Mouse (Mus musculus) liver, embryonic 13.5 days (tissue): ENCODE data around the gene Mpz. TPM values are rescaled to one million over a fixed set of nuclear protein-coding genes. Genes with fewer than 3 reads are reported as not detected.

Experiments used
- ATAC-seq: fragments of 200-750 bp; cut with Nextera tagmentation; 2 replicates; pipeline ENCODE4 v1.8.0; 2017; ENCODE audit warnings: low read depth, mild to moderate bottlenecking, moderate number of reproducible peaks, moderate library complexity
- DNase-seq: peaks from one replicate; pipeline ENCODE4 v3.0.0; 2022
- H3K27ac ChIP-seq: fragments of 300-500 bp; sonication (generic); 2 replicates; pipeline ENCODE4 v1.5.1; 2015; ENCODE audit warnings: moderate library complexity, mild to moderate bottlenecking, inconsistent platforms
- H3K27me3 ChIP-seq: fragments of 300-500 bp; sonication (generic); 2 replicates; pipeline ENCODE4 v1.6.1; 2015; ENCODE audit warnings: mild to moderate bottlenecking, inconsistent platforms
- H3K36me3 ChIP-seq: fragments of 300-500 bp; sonication (generic); 2 replicates; pipeline ENCODE4 v1.6.1; 2015; ENCODE audit warnings: mild to moderate bottlenecking, inconsistent platforms
- H3K4me1 ChIP-seq: fragments of 300-500 bp; sonication (generic); replicated peaks from 2 replicates; pipeline ENCODE4 v1.6.1; 2015; ENCODE audit warnings: inconsistent platforms
- H3K4me2 ChIP-seq: fragments of 300-500 bp; sonication (generic); 2 replicates; pipeline ENCODE4 v1.6.1; 2015; ENCODE audit warnings: inconsistent platforms, mild to moderate bottlenecking, moderate library complexity
- H3K4me3 ChIP-seq: fragments of 300-500 bp; sonication (generic); replicated peaks from 2 replicates; pipeline ENCODE4 v1.5.1; 2015; ENCODE audit warnings: mild to moderate bottlenecking, inconsistent platforms
- H3K9ac ChIP-seq: fragments of 300-500 bp; sonication (generic); 2 replicates; pipeline ENCODE4 v1.6.1; 2015; ENCODE audit warnings: mild to moderate bottlenecking, inconsistent platforms
- H3K9me3 ChIP-seq: fragments of 300-500 bp; sonication (generic); replicated peaks from 2 replicates; pipeline ENCODE4 v1.6.1; 2016; ENCODE audit warnings: inconsistent platforms
- WGBS: fragments of 180-500 bp; shearing (Covaris S2); methylation state at CpG from one replicate; pipeline ENCODE4 v1.1.7; 2015; ENCODE audit not compliant: insufficient replicate concordance; 5-methylcytosine and 5-hydroxymethylcytosine counted together
- polyA plus RNA-seq: library from polyadenylated mRNA; unstranded; fragments of >200 nt; fragmentation: Nextera tagmentation; extraction: Ambion mirVana; gene quantifications from 2 replicates; pipeline ENCODE4 v1.2.1, GENCODE M21; 2015

The Mpz gene
- polyA plus RNA-seq, 1 experiment from 2014 or later, result not detected

DNA sequence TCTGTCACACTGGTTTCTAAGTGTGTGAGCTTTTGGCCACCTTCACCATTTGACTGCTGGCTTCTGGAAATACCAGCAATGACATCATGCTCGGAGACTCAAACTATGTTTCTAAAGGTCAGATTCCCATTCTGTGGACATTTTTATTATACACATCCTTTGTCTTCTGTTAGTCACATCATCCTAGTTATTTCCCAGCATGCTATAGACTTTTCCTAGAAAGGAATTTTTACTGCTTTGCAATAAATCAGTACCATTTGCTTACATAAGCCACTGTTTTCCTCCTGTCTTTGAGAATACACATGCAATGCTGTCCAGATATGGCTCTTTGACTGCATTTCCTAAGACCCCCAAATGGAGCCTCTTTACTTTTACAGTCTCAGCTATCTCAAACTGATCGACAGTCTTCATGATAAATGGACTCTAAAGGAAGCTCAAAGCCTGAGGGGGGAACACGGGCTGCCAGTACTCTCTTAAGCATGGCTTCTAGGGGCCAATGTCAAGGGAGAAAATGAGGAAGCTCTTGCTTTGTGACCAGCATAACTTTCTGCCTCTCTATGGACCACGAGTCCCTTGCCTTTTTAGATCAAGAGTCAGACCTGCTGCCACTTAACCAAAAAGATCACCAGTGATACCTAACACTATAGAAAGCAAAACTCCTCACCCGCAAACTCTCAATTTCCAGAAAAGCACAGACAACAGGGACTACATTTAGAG, 15.3 kb downstream of the Mpz start:
- H3K27me3 ChIP-seq, result peaks cover 14% of the 10 kb centered on the region
- H3K9me3 ChIP-seq, result no peaks in the 10 kb centered on the region
- H3K36me3 ChIP-seq, result no peaks in the 10 kb centered on the region
- 27% methylated on average over 5 of the region's 5 CpGs for WGBS
- DNase-seq (no peak), ATAC-seq (no peak)
- no peak overlapping the region for H3K27ac ChIP-seq
- no peak overlapping the region for H3K4me2 ChIP-seq
- H3K4me3 ChIP-seq, result no peak overlapping the region
- H3K4me1 ChIP-seq, result 0 out of 2 replicates have a peak, but pooled peaks cover 4% of the 10 kb centered on the region
- no peak overlapping the region for H3K9ac ChIP-seq

DNA sequence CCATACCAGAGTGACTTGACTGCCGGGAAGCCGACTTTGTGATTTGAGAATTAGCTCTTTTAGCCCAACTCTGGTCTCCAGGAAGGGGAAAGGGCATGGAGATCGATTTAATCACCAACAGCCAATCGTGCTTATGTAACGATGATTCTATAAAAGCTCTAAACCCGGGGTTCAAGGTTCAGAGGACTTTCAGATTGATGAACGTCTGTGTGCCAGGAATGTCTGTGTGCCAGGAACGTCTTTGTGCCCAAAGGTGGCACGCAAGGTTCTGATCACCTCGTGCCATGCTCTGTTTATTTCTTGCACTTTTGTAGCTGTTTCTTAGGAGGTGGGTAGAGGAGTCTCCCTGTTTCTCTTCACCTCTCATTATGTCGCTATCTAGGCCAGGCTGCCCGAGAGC, 18.4 kb downstream of the Mpz start:
- DNase-seq (no peak), ATAC-seq (no peak)
- Histone ChIP-seq H3K4me3 (no peak overlapping the region), H3K9me3 (no peaks in the 10 kb centered on the region), H3K9ac (no peak overlapping the region), H3K36me3 (no peaks in the 10 kb centered on the region), H3K4me1 (no peaks in the 10 kb centered on the region), H3K27ac (no peak overlapping the region), H3K27me3 (peaks cover 4% of the 10 kb centered on the region; the same call in 1 of the 2 replicates), H3K4me2 (no peak overlapping the region)
- WGBS, result 69% methylated on average over 12 of the region's 12 CpGs

DNA sequence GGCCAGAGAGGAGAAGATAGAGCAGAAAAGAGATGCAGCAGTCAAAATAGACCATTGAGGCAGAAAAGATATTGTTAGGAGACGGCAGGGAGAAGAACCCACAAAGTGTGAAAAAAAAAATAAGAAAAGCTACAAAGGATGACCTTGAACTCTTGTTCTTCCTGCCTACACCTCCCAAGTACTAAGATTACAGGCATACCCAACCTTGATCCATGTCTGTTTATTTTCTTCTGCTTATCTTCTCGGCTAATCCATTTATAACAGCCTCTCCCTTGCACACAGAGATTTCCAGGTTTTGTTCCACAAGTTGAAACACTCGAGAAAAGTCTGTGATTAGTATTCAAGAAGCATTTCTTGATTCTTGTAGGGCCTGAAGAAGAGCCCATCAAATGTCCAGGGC, 19.4 kb downstream of the Mpz start:
- Histone ChIP-seq H3K27me3 (peaks cover 4% of the 10 kb centered on the region; the same call in 1 of the 2 replicates), H3K9me3 (no peaks in the 10 kb centered on the region), H3K9ac (no peak overlapping the region), H3K4me3 (no peak overlapping the region), H3K4me2 (no peak overlapping the region), H3K36me3 (no peaks in the 10 kb centered on the region), H3K4me1 (no peaks in the 10 kb centered on the region), H3K27ac (no peak overlapping the region)
- DNase-seq (no peak), ATAC-seq (no peak)
- 43% methylated on average over 3 of the region's 3 CpGs for WGBS

DNA sequence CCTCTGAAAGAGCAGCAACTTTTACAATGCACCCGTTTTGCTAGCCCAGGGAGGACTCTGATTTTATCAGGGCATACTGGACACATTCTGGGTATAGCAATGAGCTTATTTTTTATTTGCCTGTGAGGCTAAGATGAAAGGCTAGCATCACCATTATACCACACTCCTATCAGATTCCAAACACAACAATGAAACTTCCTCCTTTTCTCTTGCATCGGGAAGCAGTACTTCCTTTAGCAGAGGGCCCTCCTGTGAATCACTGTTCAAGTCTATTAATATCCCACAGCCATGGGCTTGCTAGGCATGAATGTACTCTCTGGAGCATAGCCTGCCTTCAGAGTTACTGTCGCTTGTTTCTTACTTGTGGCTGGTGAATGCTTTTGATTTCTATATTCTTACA, 20.6 kb downstream of the Mpz start:
- H3K9ac ChIP-seq, result no peak overlapping the region
- H3K4me3 ChIP-seq, result no peak overlapping the region
- H3K36me3 ChIP-seq, result no peaks in the 10 kb centered on the region
- DNase-seq, result no peak
- H3K9me3 ChIP-seq, result no peaks in the 10 kb centered on the region
- H3K4me2 ChIP-seq, result no peak overlapping the region
- H3K27ac ChIP-seq, result no peak overlapping the region
- no peaks in the 10 kb centered on the region for H3K4me1 ChIP-seq
- H3K27me3 ChIP-seq, result peaks cover 7% of the 10 kb centered on the region; the same call in 1 of the 2 replicates
- 20% methylated on average over 3 of the region's 3 CpGs for WGBS
- no peak for ATAC-seq

DNA sequence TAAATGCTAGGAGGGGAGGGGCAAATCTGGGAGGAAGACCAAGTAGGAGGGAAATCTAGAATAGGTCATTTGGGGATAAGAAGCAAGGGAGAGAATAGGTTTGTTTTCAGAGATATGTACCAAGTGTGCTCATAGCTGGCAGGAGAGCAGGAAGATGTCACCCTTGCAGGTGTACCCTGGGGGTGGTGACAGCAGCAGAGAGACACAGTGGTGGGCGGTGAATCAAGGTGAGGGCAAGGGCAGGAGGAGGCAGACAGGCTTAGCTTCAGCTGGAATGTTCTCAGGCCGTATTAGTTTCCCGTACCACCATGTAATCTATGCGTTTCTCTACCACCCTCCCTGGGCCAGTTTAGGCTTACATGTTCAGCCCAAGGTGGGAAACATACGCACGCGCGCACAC, 22.3 kb downstream of the Mpz start:
- Histone ChIP-seq H3K4me3 (no peak overlapping the region), H3K4me1 (no peaks in the 10 kb centered on the region), H3K4me2 (no peak overlapping the region), H3K9ac (no peak overlapping the region), H3K27ac (no peak overlapping the region), H3K27me3 (peaks cover 7% of the 10 kb centered on the region; the same call in 1 of the 2 replicates), H3K36me3 (no peaks in the 10 kb centered on the region), H3K9me3 (no peaks in the 10 kb centered on the region)
- ATAC-seq (no peak), DNase-seq (no peak)
- WGBS, result 83% methylated on average over 8 of the region's 8 CpGs

DNA sequence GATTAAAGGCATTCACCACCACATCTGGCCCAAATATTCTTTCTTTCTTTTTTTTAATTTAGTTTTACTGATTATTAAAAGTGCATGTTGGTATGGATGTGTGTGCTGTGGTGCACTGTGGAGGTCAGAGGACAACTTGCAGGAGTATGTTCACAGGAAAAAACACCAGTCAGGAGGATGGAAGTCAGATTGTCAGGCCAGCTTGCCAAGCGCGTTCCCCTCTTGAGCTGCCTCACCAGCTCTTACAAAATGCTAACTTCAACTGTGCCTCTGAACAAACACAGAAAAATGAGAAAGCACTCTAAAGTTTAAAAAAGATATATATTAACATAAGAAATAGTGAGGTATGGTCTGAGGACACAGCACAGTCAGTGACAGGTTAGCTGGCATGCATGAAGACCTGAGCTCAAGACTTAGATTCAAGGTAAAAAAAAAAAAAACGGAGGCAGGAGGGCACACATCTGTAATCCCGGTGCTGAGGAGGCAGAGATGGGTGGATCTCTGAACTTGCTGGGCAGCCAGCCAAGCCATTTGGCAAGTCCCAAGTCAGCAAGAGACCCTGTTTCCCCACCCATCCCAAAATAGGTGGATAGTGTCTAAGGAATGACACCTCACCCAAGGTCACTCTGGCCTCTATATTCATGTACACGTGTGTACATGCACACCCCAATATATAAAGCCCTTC, 29.1 kb downstream of the Mpz start:
- Histone ChIP-seq H3K4me2 (no peak overlapping the region), H3K27ac (no peak overlapping the region)

DNA sequence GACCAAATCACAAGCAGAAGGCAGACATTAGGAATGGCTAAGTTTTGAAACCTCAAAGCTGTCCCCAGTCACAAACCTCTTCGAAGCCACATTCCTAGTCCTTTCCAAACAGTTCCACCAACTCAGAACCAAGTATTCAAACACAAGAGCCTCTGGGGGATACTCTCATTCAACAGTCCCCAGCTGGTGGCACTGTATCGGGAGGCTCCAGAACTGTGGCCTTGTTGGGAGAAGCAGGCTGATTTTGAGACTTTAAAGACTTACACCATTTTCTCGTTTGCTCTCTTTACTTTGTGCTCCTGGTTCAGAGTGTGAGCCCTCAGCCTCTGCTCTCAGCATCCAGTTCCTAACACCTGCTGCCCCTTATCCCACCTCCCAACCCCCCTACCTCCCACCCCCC, 32.5 kb downstream of the Mpz start:
- H3K4me3 ChIP-seq, result no peak overlapping the region
- no peaks in the 10 kb centered on the region for H3K36me3 ChIP-seq
- H3K27ac ChIP-seq, result no peak overlapping the region
- no peak overlapping the region for H3K9ac ChIP-seq
- H3K4me2 ChIP-seq, result no peak overlapping the region
- H3K4me1 ChIP-seq, result no peaks in the 10 kb centered on the region
- H3K9me3 ChIP-seq, result no peaks in the 10 kb centered on the region
- 82% methylated on average over 3 of the region's 3 CpGs for WGBS
- DNase-seq, result no peak
- ATAC-seq, result no peak
- H3K27me3 ChIP-seq, result peaks cover 4% of the 10 kb centered on the region; the same call in 1 of the 2 replicates

More for the DNA sequence above, 29.1 kb downstream of the Mpz start:
- ATAC-seq, result no peak
- WGBS, result 64% methylated on average over 5 of the region's 5 CpGs
- no peak for DNase-seq
- no peak overlapping the region for H3K9ac ChIP-seq
- H3K27me3 ChIP-seq, result peaks cover 3% of the 10 kb centered on the region; the same call in 1 of the 2 replicates
- no peak overlapping the region for H3K4me3 ChIP-seq
- H3K9me3 ChIP-seq, result no peaks in the 10 kb centered on the region
- H3K4me1 ChIP-seq, result no peaks in the 10 kb centered on the region
- no peaks in the 10 kb centered on the region for H3K36me3 ChIP-seq

DNA sequence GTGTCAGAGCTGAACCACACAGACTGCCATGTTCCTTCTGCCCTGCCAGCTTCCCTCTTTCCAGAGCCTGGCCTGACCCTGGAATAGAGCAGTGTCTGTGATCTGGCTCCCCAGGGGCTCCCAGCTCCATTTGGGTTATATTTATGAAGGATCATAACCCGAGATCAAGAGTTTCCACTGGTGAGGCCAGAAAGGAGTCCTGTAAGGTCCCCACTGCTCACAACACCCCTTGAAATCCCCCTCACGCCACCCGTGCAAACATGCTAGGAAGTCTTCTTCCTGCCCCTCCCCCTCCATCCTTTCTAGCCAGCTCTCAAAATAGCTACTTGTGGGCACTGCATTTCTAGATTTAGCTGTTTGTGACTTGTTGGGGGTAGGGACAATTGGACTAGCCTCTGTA, 33.1 kb downstream of the Mpz start:
- Histone ChIP-seq H3K4me3 (no peak overlapping the region), H3K4me2 (no peak overlapping the region), H3K9ac (no peak overlapping the region), H3K36me3 (no peaks in the 10 kb centered on the region), H3K27me3 (peaks cover 7% of the 10 kb centered on the region; the same call in 1 of the 2 replicates), H3K9me3 (no peaks in the 10 kb centered on the region), H3K4me1 (no peaks in the 10 kb centered on the region), H3K27ac (no peak overlapping the region)
- 35% methylated on average over 3 of the region's 3 CpGs for WGBS
- ATAC-seq (no peak), DNase-seq (no peak)

DNA sequence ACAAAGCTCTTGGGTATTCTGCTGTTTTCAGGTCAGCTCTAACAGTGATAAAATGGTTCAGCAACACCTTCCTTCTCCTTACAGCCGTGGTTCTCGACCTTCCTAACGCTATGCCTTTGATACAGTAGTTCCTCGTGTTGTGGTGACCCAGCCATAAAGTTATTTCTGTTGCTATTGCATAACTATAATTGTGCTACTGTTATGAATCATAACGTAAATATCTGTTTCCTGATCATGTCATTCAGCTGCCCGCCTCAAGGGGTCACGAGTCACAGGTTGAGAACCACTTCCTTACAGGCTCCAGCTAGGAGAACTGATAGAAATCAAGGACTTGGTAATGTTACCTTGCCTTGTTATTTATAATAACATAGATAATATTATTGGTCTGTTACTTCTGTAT, 33.8 kb downstream of the Mpz start:
- DNase-seq, result no peak

DNA sequence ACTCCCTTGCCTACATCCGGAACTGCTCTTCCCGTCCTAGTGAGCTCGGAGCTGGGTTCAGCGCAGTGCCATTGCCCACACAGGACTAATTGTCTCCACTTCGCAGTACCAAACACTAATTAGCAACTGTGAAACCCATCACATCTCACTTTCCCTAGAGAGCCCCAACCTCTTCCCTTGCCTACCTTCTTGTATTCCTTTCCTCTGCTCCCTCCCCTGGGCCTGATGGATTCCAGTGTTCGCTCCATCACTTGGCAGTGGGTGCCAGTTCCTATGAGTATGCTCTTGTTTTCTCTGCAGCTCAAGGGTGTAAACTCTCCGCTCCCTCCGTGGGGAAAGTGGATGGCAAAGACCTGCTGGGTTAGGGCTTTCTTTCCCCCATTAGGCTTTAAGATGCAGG, 35.1 kb downstream of the Mpz start:
- 60% methylated on average over 8 of the region's 8 CpGs for WGBS
- Histone ChIP-seq H3K36me3 (no peaks in the 10 kb centered on the region), H3K27me3 (peaks cover 8% of the 10 kb centered on the region), H3K4me3 (no peak overlapping the region), H3K9me3 (no peaks in the 10 kb centered on the region), H3K9ac (no peak overlapping the region), H3K4me1 (peaks cover 10% of the 10 kb centered on the region; the same call in 1 of the 2 replicates), H3K4me2 (no peak overlapping the region), H3K27ac (no peak overlapping the region)
- ATAC-seq, result no peak
- DNase-seq, result no peak

More for the DNA sequence above, 33.8 kb downstream of the Mpz start:
- Histone ChIP-seq H3K4me3 (no peak overlapping the region), H3K4me2 (no peak overlapping the region), H3K9ac (no peak overlapping the region), H3K4me1 (peaks cover 5% of the 10 kb centered on the region; the same call in 1 of the 2 replicates), H3K27ac (no peak overlapping the region), H3K27me3 (peaks cover 7% of the 10 kb centered on the region; the same call in 1 of the 2 replicates), H3K36me3 (no peaks in the 10 kb centered on the region), H3K9me3 (no peaks in the 10 kb centered on the region)
- WGBS, result 23% methylated on average over 7 of the region's 7 CpGs
- ATAC-seq, result no peak

DNA sequence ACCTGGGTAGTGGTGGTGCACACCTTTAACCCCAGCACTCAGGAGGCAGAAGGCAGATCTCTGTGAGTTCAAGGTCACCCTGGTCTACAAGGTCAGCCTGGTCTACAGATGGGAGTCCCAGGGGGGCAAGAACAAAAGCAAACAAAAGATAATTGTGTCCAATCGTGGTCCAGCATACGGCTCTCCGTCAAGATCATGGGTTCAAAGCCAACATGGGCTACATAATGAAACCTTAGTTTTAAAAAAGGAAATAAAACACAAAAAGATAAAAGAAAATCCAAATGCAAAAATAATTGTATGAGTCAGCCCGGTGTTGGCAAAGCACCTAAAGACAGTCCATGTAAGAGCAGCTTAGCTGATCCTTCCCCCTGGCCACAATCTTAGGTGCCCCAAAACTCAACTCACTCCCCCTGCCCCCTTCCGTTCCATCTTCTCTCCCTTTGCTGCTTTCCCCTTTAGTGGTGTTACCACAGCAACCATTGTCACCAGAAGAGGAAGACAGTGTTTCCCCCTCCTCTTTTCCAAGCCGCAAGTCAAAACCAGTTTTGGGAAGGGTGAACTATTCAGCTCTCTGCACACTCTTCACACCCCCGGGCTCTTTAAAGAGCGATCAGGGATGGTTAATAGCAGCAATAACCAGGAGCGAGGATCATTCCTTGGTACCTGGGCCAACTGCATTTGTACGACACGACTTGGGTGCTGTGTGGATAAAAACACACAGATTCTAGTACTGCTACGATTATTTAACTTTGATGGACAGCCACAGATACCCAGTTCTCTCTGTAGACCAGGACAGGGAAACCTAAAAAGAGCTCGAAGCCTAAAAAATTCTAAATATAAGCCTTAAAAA, 37.6 kb downstream of the Mpz start:
- WGBS, result 31% methylated on average over 13 of the region's 13 CpGs
- H3K4me3 ChIP-seq, result no peak overlapping the region
- no peak overlapping the region for H3K27ac ChIP-seq
- H3K36me3 ChIP-seq, result no peaks in the 10 kb centered on the region
- H3K9me3 ChIP-seq, result no peaks in the 10 kb centered on the region
- no peak for ATAC-seq
- no peak overlapping the region for H3K4me2 ChIP-seq
- H3K4me1 ChIP-seq, result peaks cover 10% of the 10 kb centered on the region; the same call in 1 of the 2 replicates
- H3K27me3 ChIP-seq, result peaks cover 32% of the 10 kb centered on the region
- no peak for DNase-seq
- H3K9ac ChIP-seq, result no peak overlapping the region
